8 mouse cellular contexts compared by ENCODE assay signal in genomic region chrX:48409611-48410387, GRCm38 (mm10). TPM values are rescaled to one million over a fixed set of nuclear protein-coding genes. Genes with fewer than 3 reads are reported as not detected.
DNase-seq lines count a peak whose midpoint lies in the region; ATAC-seq lines count a peak whose summit lies in the region.

No protein-coding gene starts in this region.

- no peak overlapping the region for H3K27ac ChIP-seq in forebrain, embryonic 11.5 days (ENCODE audit: low read depth, low read length)
- H3K27ac ChIP-seq in heart, embryonic 16.5 days (ENCODE audit: low read length), result peak overlapping the region; percentile 53; the same call in 1 of the 2 replicates
- no peak overlapping the region for H3K27ac ChIP-seq in liver, embryonic 13.5 days
- no peak overlapping the region for H3K27ac ChIP-seq in stomach, embryonic 14.5 days (ENCODE audit: low read length)

- H3K27me3 ChIP-seq in forebrain, embryonic 11.5 days (ENCODE audit: control insufficient read depth, insufficient read depth, low read length), result no peaks in the 10 kb centered on the region
- H3K27me3 ChIP-seq in heart, embryonic 16.5 days (ENCODE audit: control insufficient read depth, insufficient read depth, low read length), result no peaks in the 10 kb centered on the region
- no peaks in the 10 kb centered on the region for H3K27me3 ChIP-seq in liver, embryonic 13.5 days
- no peaks in the 10 kb centered on the region for H3K27me3 ChIP-seq in stomach, embryonic 14.5 days (ENCODE audit: control insufficient read depth, insufficient read depth, low read length)

- H3K4me1 ChIP-seq in forebrain, embryonic 11.5 days (replicated peaks; ENCODE audit: control insufficient read depth, insufficient read depth, low read length), result no peaks in the 10 kb centered on the region
- H3K4me1 ChIP-seq in heart, embryonic 16.5 days (ENCODE audit: control insufficient read depth, insufficient read depth, low read length), result peaks cover 5% of the 10 kb centered on the region; the same call in 1 of the 2 replicates
- peaks cover 16% of the 10 kb centered on the region for H3K4me1 ChIP-seq in liver, embryonic 13.5 days (replicated peaks)
- no peaks in the 10 kb centered on the region for H3K4me1 ChIP-seq in stomach, embryonic 14.5 days (ENCODE audit: control insufficient read depth, insufficient read depth, low read length)

- ATAC-seq in CD4-positive, CD25-positive, alpha-beta regulatory T cell, adult 4 months, result peak; percentile 85
- peak; percentile 90 for ATAC-seq in forebrain, embryonic 11.5 days (replicated peaks; ENCODE audit: low FRiP score)
- ATAC-seq in heart, embryonic 16.5 days (replicated peaks; ENCODE audit: extremely low read depth, insufficient read depth, low FRiP score), result peak; percentile 82
- peak; percentile 88 for ATAC-seq in liver, embryonic 13.5 days (ENCODE audit: low read depth)
- ATAC-seq in stomach, embryonic 14.5 days (ENCODE audit: insufficient number of reproducible peaks, insufficient read depth, low FRiP score, low read depth), result peak; percentile 87

- no peaks in the 10 kb centered on the region for H3K36me3 ChIP-seq in forebrain, embryonic 11.5 days (ENCODE audit: control insufficient read depth, insufficient read depth, low read length)
- H3K36me3 ChIP-seq in heart, embryonic 16.5 days (ENCODE audit: control insufficient read depth, insufficient read depth), result peaks cover 4% of the 10 kb centered on the region
- peaks cover 15% of the 10 kb centered on the region for H3K36me3 ChIP-seq in liver, embryonic 13.5 days
- H3K36me3 ChIP-seq in stomach, embryonic 14.5 days (ENCODE audit: control insufficient read depth, insufficient read depth, low read length), result no peaks in the 10 kb centered on the region; the same call in 1 of the 2 replicates

- H3K4me2 ChIP-seq in forebrain, embryonic 11.5 days (ENCODE audit: low read depth, low read length, severe bottlenecking), result peak overlapping the region; percentile 51
- H3K4me2 ChIP-seq in heart, embryonic 16.5 days (ENCODE audit: low read depth, low read length), result peak overlapping the region; percentile 68
- peak overlapping the region; percentile 70 for H3K4me2 ChIP-seq in liver, embryonic 13.5 days
- peak overlapping the region; percentile 40 for H3K4me2 ChIP-seq in stomach, embryonic 14.5 days (replicated peaks; ENCODE audit: low read depth, low read length)

- no peaks in the 10 kb centered on the region for H3K9me3 ChIP-seq in forebrain, embryonic 11.5 days (ENCODE audit: control insufficient read depth, low read length)
- H3K9me3 ChIP-seq in heart, embryonic 16.5 days (replicated peaks; ENCODE audit: control insufficient read depth, low read length), result no peaks in the 10 kb centered on the region
- no peaks in the 10 kb centered on the region for H3K9me3 ChIP-seq in liver, embryonic 13.5 days (replicated peaks)
- H3K9me3 ChIP-seq in stomach, embryonic 14.5 days (ENCODE audit: control insufficient read depth, low read depth, low read length), result no peaks in the 10 kb centered on the region

- H3K4me3 ChIP-seq in forebrain, embryonic 11.5 days (ENCODE audit: low read depth, low read length), result peak overlapping the region; percentile 36
- peak overlapping the region; percentile 59 for H3K4me3 ChIP-seq in heart, embryonic 16.5 days (ENCODE audit: low read length)
- H3K4me3 ChIP-seq in liver, embryonic 13.5 days (replicated peaks), result peak overlapping the region; percentile 59
- peak overlapping the region; percentile 35 for H3K4me3 ChIP-seq in stomach, embryonic 14.5 days (ENCODE audit: low read depth, low read length)

- H3K9ac ChIP-seq in forebrain, embryonic 11.5 days (ENCODE audit: low read length), result peak overlapping the region; percentile 23
- H3K9ac ChIP-seq in heart, embryonic 16.5 days (ENCODE audit: low read length), result peak overlapping the region; percentile 57
- H3K9ac ChIP-seq in liver, embryonic 13.5 days, result peak overlapping the region; percentile 60
- no peak overlapping the region for H3K9ac ChIP-seq in stomach, embryonic 14.5 days (replicated peaks; ENCODE audit: low read depth, low read length)

- peak; percentile 65 for DNase-seq in c-Kit-positive CD71-negative TER-119-negative erythroid progenitor cells, embryonic 14.5 days (ENCODE audit: low read depth)
- peak; percentile 91 for DNase-seq in forebrain, embryonic 11.5 days (ENCODE audit: low spot score)
- DNase-seq in kidney, postnatal 25 days, result peak; percentile 88 to 90
- peak; percentile 78 for DNase-seq in liver, embryonic 13.5 days
- peak; percentile 73 to 83 for DNase-seq in natural killer cell, adult 2 months (ENCODE audit: low spot score in 2 of 2)

- 13% methylated on average over 34 of the region's 36 CpGs for WGBS in forebrain, embryonic 11.5 days
- WGBS in heart, embryonic 16.5 days, result 7% methylated on average over 33 of the region's 36 CpGs
- WGBS in liver, embryonic 13.5 days (ENCODE audit: insufficient replicate concordance), result 10% methylated on average over 36 of the region's 36 CpGs
- 15% methylated on average over 36 of the region's 36 CpGs for WGBS in stomach, embryonic 14.5 days

RNA-seq across cellular contexts. Expression of gene Elf4, which starts 53.1 kb away (rescaled TPM):
- polyA plus RNA-seq in CD4-positive, CD25-positive, alpha-beta regulatory T cell, adult 4 months (2017; shearing (Covaris generic)), result 10 to 100 TPM; 24.7 to 25.4 TPM
- 2.7 and 3.2 TPM in 2 replicates for polyA plus RNA-seq in forebrain, embryonic 11.5 days (2014; fragmentation: Nextera tagmentation; extraction: Ambion mirVana)
- polyA plus RNA-seq in heart, embryonic 16.5 days (2015; fragmentation: Nextera tagmentation; extraction: Ambion mirVana), result 10.0 and 10.1 TPM in 2 replicates
- 1.8 and 2.2 TPM in 2 replicates for polyA plus RNA-seq in liver, embryonic 13.5 days (2015; fragmentation: Nextera tagmentation; extraction: Ambion mirVana)
- polyA plus RNA-seq in stomach, embryonic 14.5 days (2014; fragmentation: Nextera tagmentation; extraction: Ambion mirVana), result 13.5 and 15.2 TPM in 2 replicates
